In the genomic region with DNA sequence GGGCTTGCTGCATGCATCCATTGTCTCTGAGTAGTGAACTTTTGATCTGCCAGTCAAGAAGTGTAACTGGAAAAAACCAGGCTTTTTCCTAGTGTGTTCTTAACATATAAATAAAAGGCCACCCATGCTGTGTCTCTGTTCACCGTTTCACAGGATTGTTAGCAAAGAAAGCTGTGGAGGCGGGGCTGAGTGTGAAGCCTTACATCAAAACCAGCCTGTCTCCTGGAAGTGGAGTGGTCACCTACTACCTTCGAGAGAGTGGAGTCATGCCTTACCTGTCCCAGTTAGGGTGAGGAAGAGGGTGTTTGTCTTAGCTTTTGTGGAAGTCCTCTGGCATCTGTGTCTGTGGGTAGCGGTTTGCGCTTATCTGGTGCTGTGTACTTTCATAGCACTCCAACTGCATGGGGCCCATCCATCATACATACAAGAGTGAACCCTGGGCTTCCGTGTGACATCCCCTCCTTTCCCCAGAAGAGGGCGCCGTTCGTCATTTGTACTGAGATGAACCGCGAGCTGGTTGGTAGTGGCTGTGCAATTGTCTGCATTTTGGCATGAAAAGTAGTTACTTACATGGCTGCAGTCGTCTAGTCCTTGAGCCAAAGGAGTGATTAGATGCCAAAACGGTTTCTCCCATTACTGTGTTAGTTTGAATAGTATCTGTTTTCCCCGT, we compare ENCODE assay signal across 8 mouse cellular contexts. TPM values are rescaled to one million over a fixed set of nuclear protein-coding genes. Genes with fewer than 3 reads are reported as not detected.
DNase-seq lines count a peak whose midpoint lies in the region; ATAC-seq and TF ChIP-seq lines count a peak whose summit lies in the region.

No protein-coding gene starts in this region.

- dilution Hi-C loops in CH12.LX (cut with MboI; ENCODE audit: extremely low pct_ligation_motif_present, extremely low pct_unique_long_range_greater_than_20kb, low sequenced_read_pairs) = no loop called here

- H3K9ac ChIP-seq in CH12.LX (ENCODE audit: insufficient read depth, low read depth) = no peak overlapping the region
- H3K9ac ChIP-seq in lung, embryonic 15.5 days = no peak overlapping the region

- H3K9me3 ChIP-seq in CH12.LX (replicated peaks; ENCODE audit: low read length) = no peaks in the 10 kb centered on the region
- no peaks in the 10 kb centered on the region for H3K9me3 ChIP-seq in embryonic facial prominence, embryonic 10.5 days
- no peaks in the 10 kb centered on the region for H3K9me3 ChIP-seq in lung, embryonic 15.5 days

- in situ Hi-C loops in CH12.LX (cut with MboI; ENCODE audit: low pct_ligation_motif_present, low pct_unique_long_range_greater_than_20kb, low sequenced_read_pairs) = no loop called here

- H3K4me1 ChIP-seq in CH12.LX (ENCODE audit: control insufficient read depth in 1 of 2, insufficient read depth in 2 of 2) = no peaks in the 10 kb centered on the region
- no peaks in the 10 kb centered on the region for H3K4me1 ChIP-seq in embryonic facial prominence, embryonic 10.5 days
- no peaks in the 10 kb centered on the region for H3K4me1 ChIP-seq in lung, embryonic 15.5 days

- TF ChIP-seq POLR2A in CH12.LX (IDR thresholded peaks at IDR 0.05; ENCODE audit: low read depth, low read length) = no peak

- TF ChIP-seq EP300 in CH12.LX (IDR thresholded peaks at IDR 0.05; ENCODE audit: low read length) = no peak

- H3K4me3 ChIP-seq in CH12.LX (replicated peaks in 1 of 3; ENCODE audit: low read depth in 2 of 3, low read length in 2 of 3, poor library complexity in 1 of 3) = no peak overlapping the region
- no peak overlapping the region for H3K4me3 ChIP-seq in embryonic facial prominence, embryonic 10.5 days
- no peak overlapping the region for H3K4me3 ChIP-seq in layer of hippocampus, adult 2 months
- H3K4me3 ChIP-seq in lung, embryonic 15.5 days = no peak overlapping the region

- no peaks in the 10 kb centered on the region for H3K27me3 ChIP-seq in CH12.LX (replicated peaks)
- no peaks in the 10 kb centered on the region for H3K27me3 ChIP-seq in embryonic facial prominence, embryonic 10.5 days (replicated peaks; ENCODE audit: low read depth, poor library complexity, severe bottlenecking)
- H3K27me3 ChIP-seq in lung, embryonic 15.5 days = no peaks in the 10 kb centered on the region

- peaks cover 16 to 88% of the 10 kb centered on the region in 2 experiments for H3K36me3 ChIP-seq in CH12.LX (replicated peaks in 1 of 2; ENCODE audit: control insufficient read depth in 1 of 2, insufficient read depth in 1 of 2, low read length in 1 of 2)
- peaks cover 95% of the 10 kb centered on the region for H3K36me3 ChIP-seq in embryonic facial prominence, embryonic 10.5 days (replicated peaks)
- peaks cover 74% of the 10 kb centered on the region for H3K36me3 ChIP-seq in lung, embryonic 15.5 days

- no peaks in the 10 kb centered on the region for H3K79me2 ChIP-seq in CH12.LX (replicated peaks; ENCODE audit: control insufficient read depth, extremely low read depth, insufficient read depth, poor library complexity, severe bottlenecking)

- H3K27ac ChIP-seq in CH12.LX (ENCODE audit: insufficient read depth, low read depth) = no peak overlapping the region
- H3K27ac ChIP-seq in embryonic facial prominence, embryonic 10.5 days (replicated peaks) = no peak overlapping the region
- no peak overlapping the region for H3K27ac ChIP-seq in layer of hippocampus, adult 2 months
- H3K27ac ChIP-seq in lung, embryonic 15.5 days = no peak overlapping the region

- H3K4me2 ChIP-seq in CH12.LX (ENCODE audit: insufficient read depth, low read depth, poor library complexity, severe bottlenecking) = no peak overlapping the region
- no peak overlapping the region for H3K4me2 ChIP-seq in lung, embryonic 15.5 days

- peak; percentile 68 for DNase-seq in CH12.LX (ENCODE audit: extremely low read depth)
- peak; percentile 87 for DNase-seq in adrenal gland, postnatal 14 days
- DNase-seq in embryonic facial prominence, embryonic 10.5 days (ENCODE audit: low spot score) = peak; percentile 70
- peak; percentile 33 to 78 for DNase-seq in layer of hippocampus, adult 2 months (ENCODE audit: low spot score in 2 of 2)
- peak; percentile 69 for DNase-seq in ovary, postnatal 14 days (ENCODE audit: low spot score)
- peak; percentile 76 for DNase-seq in thymus, postnatal 14 days

- TF ChIP-seq RAD21 in CH12.LX (IDR thresholded peaks at IDR 0.05; ENCODE audit: low read depth, low read length) = peak; percentile 52

- peak; percentile 88 to 90 for ATAC-seq in hematopoietic stem cell, adult 5-6 weeks (replicated peaks in 1 of 2; ENCODE audit: insufficient read depth in 1 of 2, low FRiP score in 2 of 2, low TSS enrichment in 1 of 2, low read depth in 1 of 2, poor library complexity in 2 of 2, severe bottlenecking in 2 of 2)
- 0 out of 2 replicates have a peak, but pooled peaks have one; percentile 39 for ATAC-seq in lung, embryonic 15.5 days (ENCODE audit: borderline replicate concordance, extremely low read depth, low FRiP score, low TSS enrichment)

- peak; percentile 60 to 79 for TF ChIP-seq CTCF in CH12.LX (conservative IDR thresholded peaks at IDR 0.05 in 1 of 2, IDR thresholded peaks at IDR 0.05 in 1 of 2; ENCODE audit: low read depth in 2 of 2, low read length in 2 of 2)
- TF ChIP-seq CTCF in layer of hippocampus, adult 2 months (conservative IDR thresholded peaks at IDR 0.05) = peak; percentile 81

- WGBS in embryonic facial prominence, embryonic 10.5 days = 43% methylated on average over 14 of the region's 14 CpGs
- WGBS in lung, embryonic 15.5 days = 36% methylated on average over 14 of the region's 14 CpGs

TF ChIP-seq in CH12.LX, 34 proteins besides CTCF, POLR2A, EP300 and RAD21:
- TF ChIP-seq ELF1 (IDR thresholded peaks at IDR 0.05; ENCODE audit: low read depth, low read length) (peak; percentile 55), SMC3 (IDR thresholded peaks at IDR 0.05; ENCODE audit: low read depth, low read length) (peak; percentile 81), ZKSCAN1 (IDR thresholded peaks at IDR 0.05; ENCODE audit: borderline replicate concordance, low read depth, low read length) (no peak)

RNA-seq across cellular contexts. Expression of a gene that starts 39.9 kb away (rescaled TPM):
- total RNA-seq in CH12.LX (2012; rRNA removed) (23.2 and 25.0 TPM in 2 replicates), CH12.LX (2014; rRNA removed) (25.2 and 27.1 TPM in 2 replicates)
- 22.3 and 24.8 TPM in 2 replicates for polyA plus RNA-seq in CH12.LX (2012; ENCODE audit: insufficient read length, low read depth)
- 107 and 132 TPM in 2 replicates for total RNA-seq in adrenal gland, postnatal 14 days (2021)
- 49.8 and 52.4 TPM in 2 replicates for polyA plus RNA-seq in embryonic facial prominence, embryonic 10.5 days (2016; fragmentation: Nextera tagmentation; extraction: Ambion mirVana)
- total RNA-seq in hematopoietic stem cell, adult 5-6 weeks (2017) = 23.7 and 25.0 TPM in 2 replicates
- total RNA-seq in layer of hippocampus, adult 2 months (2021) = 10 to 100 TPM; 27.0 to 30.3 TPM
- 57.5 and 58.5 TPM in 2 replicates for polyA plus RNA-seq in lung, embryonic 15.5 days (2015; fragmentation: Nextera tagmentation; extraction: Ambion mirVana)

RNA-seq across cellular contexts. Expression of a gene that starts 56.8 kb away (rescaled TPM):
- total RNA-seq in CH12.LX (2012; rRNA removed) (4.5 and 6.6 TPM in 2 replicates), CH12.LX (2014; rRNA removed) (4.2 and 4.5 TPM in 2 replicates)
- 6.4 and 7.3 TPM in 2 replicates for polyA plus RNA-seq in CH12.LX (2012; ENCODE audit: insufficient read length, low read depth)
- 18.3 and 23.4 TPM in 2 replicates for total RNA-seq in adrenal gland, postnatal 14 days (2021)
- 4.7 and 6.2 TPM in 2 replicates for polyA plus RNA-seq in embryonic facial prominence, embryonic 10.5 days (2016; fragmentation: Nextera tagmentation; extraction: Ambion mirVana)
- 65.7 and 83.7 TPM in 2 replicates for total RNA-seq in hematopoietic stem cell, adult 5-6 weeks (2017)
- 1 to 10 TPM; 4.0 to 5.7 TPM for total RNA-seq in layer of hippocampus, adult 2 months (2021)
- polyA plus RNA-seq in lung, embryonic 15.5 days (2015; fragmentation: Nextera tagmentation; extraction: Ambion mirVana) = 9.8 and 11.6 TPM in 2 replicates
